Mouse (Mus musculus) cerebellum, postnatal 10 days (tissue): ENCODE data around the gene Gm14226.
"Not testable (repeated sequence)": the region's sequence is repeated elsewhere in the genome, so short reads cannot be mapped to it uniquely, and the experiment has no call there.

Source experiments
- DNase-seq, 2 experiments: peaks; one replicate each; pipeline ENCODE4 v3.0.0; 2021; ENCODE audit warnings: mixed read lengths in 2 of 2

Gm14226 gene

GRCm38 (mm10) chr2:155050108-155050503 is 32.0 kb downstream of the Gm14226 start:
- DNase-seq, result no peak

GRCm38 (mm10) chr2:155050504-155051236 is 32.6 kb downstream of the Gm14226 start:
- peak; percentile 99 for DNase-seq

GRCm38 (mm10) chr2:155051622-155052351 is 33.7 kb downstream of the Gm14226 start:
- DNase-seq, result peak; percentile 18 to 38

- no peak for DNase-seq
Observed at GRCm38 (mm10) chr2:155052681-155053080, 34.6 kb downstream of the Gm14226 start.

- not testable (repeated sequence) for DNase-seq
Observed at GRCm38 (mm10) chr2:155053512-155053911, 35.4 kb downstream of the Gm14226 start.

- DNase-seq, result no peak
Observed at GRCm38 (mm10) chr2:155054672-155055071, 36.6 kb downstream of the Gm14226 start.

- no peak for DNase-seq
Observed at GRCm38 (mm10) chr2:155056076-155056578, 38.1 kb downstream of the Gm14226 start.

GRCm38 (mm10) chr2:155057361-155057760 is 39.3 kb downstream of the Gm14226 start:
- DNase-seq, result no peak

GRCm38 (mm10) chr2:155071027-155071426 is 53.0 kb downstream of the Gm14226 start:
- DNase-seq, result peak; percentile 14 to 15

GRCm38 (mm10) chr2:155072353-155073145 is 54.5 kb downstream of the Gm14226 start:
- peak in 1 of 2 experiments; percentile 12 for DNase-seq

- peak in 1 of 2 experiments; percentile 11 for DNase-seq
Observed at GRCm38 (mm10) chr2:155073347-155073746, 55.3 kb downstream of the Gm14226 start.

- DNase-seq, result peak; percentile 94 to 97
Observed at GRCm38 (mm10) chr2:155073978-155074765, 56.1 kb downstream of the Gm14226 start, which contains the start of gene Ahcy. TSS of gene Ahcy (minus strand) at chr2:155074497.

- peak in 1 of 2 experiments; percentile 33 for DNase-seq
Observed at GRCm38 (mm10) chr2:155074766-155075330, 56.8 kb downstream of the Gm14226 start.

GRCm38 (mm10) chr2:155075649-155076048 is 57.6 kb downstream of the Gm14226 start:
- no peak for DNase-seq
